Mouse (Mus musculus) lung, postnatal 0 days (tissue): ENCODE measurements around the gene Uvrag.

Source experiments
- CTCF ChIP-seq: IDR thresholded peaks from 2 replicates; pipeline ENCODE4 v1.5.1; 2016; ENCODE audit warnings: antibody characterized with exemption, mild to moderate bottlenecking
- EP300 ChIP-seq: IDR thresholded peaks from 2 replicates; pipeline ENCODE4 v1.6.1; 2016; ENCODE audit warnings: antibody characterized with exemption, mild to moderate bottlenecking, control low read depth

GRCm38 (mm10) chr7:99131819-99132353, 9.1 kb downstream of the Uvrag start:
- TF ChIP-seq CTCF (no peak), EP300 (peak; percentile 77; the same call in 1 of the 2 replicates)
